Mouse (Mus musculus) thymus, adult 2 months (tissue): ENCODE measurements around the gene Rad18.

ENCODE experiments used
- CTCF ChIP-seq: fragments of 200-500 bp; IDR thresholded peaks from 2 replicates; pipeline ENCODE4 v1.5.1; 2012; ENCODE audit warnings: mild to moderate bottlenecking, control low read depth, low read length, moderate library complexity, borderline replicate concordance; ENCODE audit not compliant: control insufficient read depth, poor library complexity, insufficient read depth; ENCODE audit errors: extremely low read depth
- POLR2A ChIP-seq: fragments of 200-500 bp; IDR thresholded peaks from 2 replicates; pipeline ENCODE4 v1.6.1; 2012; ENCODE audit warnings: mild to moderate bottlenecking, low read length, control low read depth, moderate library complexity; ENCODE audit not compliant: control insufficient read depth, poor library complexity, insufficient read depth; ENCODE audit errors: extremely low read depth

GRCm38 (mm10) chr6:112594971-112595370 is 101.5 kb downstream of the Rad18 start:
- no peak for TF ChIP-seq CTCF
- no peak for TF ChIP-seq POLR2A
